Mouse (Mus musculus): ENCODE data around the gene Mroh3.
A peak's percentile ranks its signal among the peaks of the same experiment; 100 is the strongest.

The Mroh3 gene

DNA sequence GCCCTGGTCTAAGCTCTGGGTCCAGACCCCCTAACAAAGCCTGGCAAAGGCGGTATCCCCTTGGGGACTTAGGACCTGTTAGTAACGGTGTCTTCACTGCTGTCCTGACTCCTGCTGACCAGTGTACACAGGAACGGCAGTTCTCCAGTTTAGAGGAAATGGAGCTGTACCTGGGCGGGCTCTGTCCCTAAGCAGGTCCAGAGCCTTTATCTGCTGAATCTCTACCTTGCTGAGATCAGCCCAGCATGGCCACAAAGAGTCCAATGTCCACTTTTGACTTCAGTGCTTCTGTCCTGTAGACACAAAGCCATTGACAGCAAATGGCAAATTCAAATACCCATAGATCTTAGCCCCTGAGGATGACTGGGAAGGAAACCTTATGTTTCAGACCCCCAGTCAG, 55.7 kb downstream of the Mroh3 start:
- no peak for DNase-seq (ENCODE audit: low read depth, low spot score)

DNA sequence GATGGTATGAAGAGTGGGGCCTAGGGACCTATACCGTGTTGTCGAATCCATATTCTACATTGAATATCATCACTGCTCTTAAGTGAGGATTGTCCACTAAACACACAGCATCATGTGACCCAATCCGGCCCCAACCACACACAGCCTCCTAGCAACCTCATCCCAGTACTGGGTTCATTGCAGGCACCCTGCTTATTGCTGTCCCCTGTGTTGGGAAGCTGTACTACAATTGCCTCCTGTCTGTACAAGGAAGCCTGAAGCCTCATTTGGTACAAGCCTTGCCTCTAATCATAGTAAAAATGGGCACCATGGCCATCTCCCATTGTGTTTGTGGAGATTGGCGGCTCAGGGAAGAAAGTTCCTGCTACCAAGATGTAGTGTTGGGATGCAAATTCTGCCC, 56.3 kb downstream of the Mroh3 start:
- DNase-seq (ENCODE audit: low read depth, low spot score): no peak

DNA sequence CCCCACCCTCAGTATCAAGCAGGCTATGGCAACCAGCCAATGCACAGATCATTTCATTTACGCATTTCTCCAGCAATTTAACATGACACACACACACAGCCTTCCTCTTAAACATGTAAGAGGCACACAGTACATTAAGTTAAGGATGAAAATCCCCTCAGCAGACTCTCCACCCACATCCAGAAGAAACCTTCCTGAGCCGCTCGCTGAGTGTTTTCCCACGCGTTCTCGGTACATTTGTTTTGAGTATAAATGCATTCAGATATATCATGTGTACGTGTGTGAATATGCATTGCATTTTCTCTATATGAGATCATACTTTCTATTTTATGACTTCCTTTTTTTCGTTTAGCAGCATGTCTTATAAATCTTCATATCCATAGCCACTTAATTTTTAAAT, 61.3 kb downstream of the Mroh3 start:
- DNase-seq (ENCODE audit: low read depth, low spot score): no peak

DNA sequence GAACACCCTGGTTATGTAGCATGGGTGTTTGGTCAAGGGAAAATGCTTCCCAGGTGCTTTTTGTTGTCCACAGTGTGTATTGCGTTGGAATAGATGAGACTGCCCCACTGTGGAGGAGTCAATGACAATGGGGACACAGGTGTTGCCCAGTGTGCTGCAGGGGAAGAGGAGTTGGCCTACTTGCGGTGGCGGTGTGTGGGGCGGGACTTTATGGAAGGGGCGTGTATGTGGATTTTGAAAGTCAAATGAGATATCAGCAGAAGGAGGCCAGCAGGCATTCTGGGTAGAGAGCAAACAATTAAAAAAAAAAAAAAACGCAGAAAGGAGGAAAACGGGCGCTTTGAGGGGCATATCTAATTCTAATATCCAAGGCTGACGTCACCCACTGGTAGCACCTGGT, 62.9 kb downstream of the Mroh3 start:
- no peak for DNase-seq (ENCODE audit: low read depth, low spot score)

DNA sequence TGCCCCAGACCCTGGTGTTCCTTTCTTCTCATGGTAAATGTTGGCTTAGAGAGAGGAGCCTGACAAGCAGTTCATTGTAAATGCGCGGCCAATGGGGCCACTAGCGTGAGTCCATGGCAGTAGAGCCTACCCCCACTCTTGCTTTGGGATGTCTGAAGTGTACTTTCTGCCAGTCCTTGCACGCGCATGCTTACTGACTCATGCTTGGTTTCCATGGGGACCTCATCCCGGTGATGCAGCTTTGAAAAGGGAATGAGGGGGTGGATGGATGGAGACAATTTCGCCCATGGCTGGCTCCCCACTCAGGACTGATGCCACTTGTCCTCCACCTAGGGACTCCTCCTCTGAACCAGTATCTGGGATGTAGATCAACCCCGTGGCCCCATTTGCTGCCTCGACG, 69.1 kb downstream of the Mroh3 start:
- DNase-seq (ENCODE audit: low read depth, low spot score): no peak

DNA sequence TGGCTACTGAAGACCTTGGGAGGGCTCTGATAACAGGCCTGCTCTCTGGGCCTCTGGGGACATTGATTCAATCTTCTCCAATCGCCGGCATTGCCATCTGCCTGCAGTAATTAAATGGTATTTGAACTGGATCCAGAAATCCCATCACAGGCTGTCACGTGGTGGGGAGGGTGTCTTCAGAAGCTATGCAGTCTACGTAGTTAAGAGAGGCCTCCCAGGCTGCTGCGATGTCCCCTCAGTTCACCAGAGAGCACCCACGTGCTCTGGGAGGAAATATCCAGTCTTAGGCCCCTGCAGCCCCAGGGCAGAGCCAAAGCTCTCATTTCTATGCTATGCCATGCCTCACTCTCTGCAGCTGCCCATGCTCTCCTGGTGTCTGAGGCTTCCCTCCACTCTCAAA, 70.3 kb downstream of the Mroh3 start:
- DNase-seq (ENCODE audit: low read depth, low spot score): no peak

DNA sequence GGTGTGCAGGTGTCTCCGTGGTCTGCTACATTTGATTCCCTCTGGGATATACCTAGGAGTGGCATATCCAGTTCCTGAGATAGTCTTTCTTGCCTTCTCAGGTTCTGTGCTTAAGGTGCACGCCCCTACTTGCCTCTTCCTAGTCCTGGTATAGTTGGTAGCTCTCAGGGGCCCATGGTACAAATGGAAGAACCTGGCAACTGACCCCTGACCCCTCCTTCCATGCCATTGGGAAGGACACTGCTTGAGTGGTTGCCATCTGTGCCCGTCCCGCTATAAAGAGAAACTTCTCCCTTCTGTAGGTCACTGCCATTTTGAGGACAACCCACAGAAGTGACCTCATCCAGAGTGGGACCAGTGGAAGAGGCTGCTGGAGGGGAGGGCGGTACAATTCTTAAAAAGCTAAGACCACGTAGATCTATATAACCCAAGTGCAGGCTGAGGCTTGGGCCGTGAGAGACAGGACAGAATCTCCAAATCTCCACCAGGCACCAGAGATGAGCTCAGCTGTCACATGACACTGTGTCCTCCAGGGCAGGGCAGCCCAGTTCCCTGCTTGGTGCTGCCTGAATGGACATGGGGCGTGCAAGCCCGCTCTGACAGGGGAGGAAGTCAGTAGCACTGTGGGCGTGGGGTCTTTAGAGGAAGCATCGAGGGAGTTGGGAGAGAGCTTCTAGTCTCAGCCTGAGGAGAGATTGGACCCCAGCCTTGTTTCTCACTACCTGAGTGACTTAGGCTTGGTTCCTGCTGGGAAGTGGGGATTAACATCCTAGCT, 71.3 kb downstream of the Mroh3 start:
- DNase-seq (ENCODE audit: low read depth, low spot score): peak; percentile 22

DNA sequence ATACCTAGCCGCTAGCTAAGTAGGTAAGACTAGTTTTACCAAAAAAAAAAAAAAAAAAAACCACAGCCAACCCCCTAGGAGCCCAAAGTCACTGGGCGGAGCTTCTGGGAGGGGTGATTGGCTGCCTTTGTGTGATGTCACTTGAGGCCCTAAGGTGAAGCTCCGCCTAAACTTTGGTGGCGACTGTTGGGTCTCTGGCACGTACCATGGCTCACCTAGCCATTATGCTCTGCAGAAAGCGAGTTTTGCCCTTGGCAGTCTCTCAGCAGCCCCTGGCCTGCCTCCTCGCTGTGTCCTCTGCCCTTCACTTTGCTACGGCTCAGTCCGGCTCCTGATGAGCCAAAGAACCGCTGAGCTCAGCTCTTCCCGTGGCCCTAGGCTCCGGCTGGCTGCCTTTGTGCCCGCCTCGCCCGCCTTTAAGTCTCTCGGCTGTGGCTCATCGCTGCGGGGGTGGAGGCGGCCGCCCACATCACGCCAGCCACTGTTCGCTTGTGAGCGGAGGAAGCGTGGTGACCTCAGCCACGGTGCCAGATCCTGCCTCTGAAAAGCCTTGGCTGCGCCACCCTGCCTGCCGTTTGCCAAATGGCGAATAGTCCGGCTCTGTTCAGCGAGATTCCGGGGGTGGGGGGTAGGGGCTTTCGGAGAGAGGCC, 72.5 kb downstream of the Mroh3 start:
- peak; percentile 94 for DNase-seq (ENCODE audit: low read depth, low spot score)

DNA sequence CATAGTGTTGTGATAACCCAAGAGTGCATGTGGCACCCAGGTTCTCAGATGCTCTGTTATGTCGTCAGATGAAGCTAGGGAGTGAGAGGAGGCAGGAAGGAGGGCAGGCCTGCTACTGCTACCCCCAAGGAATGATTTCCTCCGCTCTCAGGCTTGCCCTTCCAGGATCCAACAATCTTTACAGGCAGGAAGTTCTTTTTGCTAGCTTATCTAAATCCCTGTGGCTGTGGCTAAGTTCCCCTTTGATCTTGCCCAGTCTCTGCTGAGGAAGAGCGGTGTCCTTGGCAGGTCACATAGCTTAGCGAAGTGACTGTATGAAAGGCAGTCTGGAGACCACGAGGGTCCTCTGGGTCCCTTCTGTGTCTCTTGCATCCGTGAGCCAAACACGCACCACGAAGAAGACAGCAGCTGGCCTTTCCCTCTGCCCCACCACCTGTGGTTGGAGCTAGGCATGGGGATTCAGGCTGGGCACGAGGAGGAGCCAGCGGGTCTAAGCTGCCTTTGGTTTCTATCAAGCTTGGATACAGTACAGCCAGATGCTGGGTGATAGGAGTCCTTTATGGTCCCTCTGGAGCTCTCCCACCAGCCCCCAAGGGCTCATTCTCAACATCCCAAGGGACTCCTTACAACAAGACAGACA, 74.3 kb downstream of the Mroh3 start:
- peak; percentile 48 for DNase-seq (ENCODE audit: low read depth, low spot score)

DNA sequence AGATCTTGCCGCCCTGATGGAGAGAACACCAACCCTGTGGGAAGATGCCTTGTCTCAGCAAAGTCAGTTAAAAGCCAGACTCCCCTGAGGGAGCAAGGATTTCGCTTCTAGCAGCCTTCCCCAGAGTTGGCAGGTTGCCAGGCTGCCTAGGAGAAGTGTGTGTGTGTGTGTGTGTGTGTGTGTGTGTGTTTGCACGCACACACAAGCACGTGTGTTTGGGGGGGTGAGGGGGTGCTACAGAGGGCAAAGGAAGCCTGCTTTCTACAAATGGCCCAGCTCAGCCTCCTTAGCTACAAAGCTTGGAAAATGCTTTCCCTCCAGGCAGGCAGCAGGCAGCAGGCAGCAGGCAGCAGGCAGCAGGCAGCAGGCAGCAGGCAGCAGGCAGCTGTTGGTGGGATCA, 75.1 kb downstream of the Mroh3 start:
- DNase-seq (ENCODE audit: low read depth, low spot score): peak; percentile 76

DNA sequence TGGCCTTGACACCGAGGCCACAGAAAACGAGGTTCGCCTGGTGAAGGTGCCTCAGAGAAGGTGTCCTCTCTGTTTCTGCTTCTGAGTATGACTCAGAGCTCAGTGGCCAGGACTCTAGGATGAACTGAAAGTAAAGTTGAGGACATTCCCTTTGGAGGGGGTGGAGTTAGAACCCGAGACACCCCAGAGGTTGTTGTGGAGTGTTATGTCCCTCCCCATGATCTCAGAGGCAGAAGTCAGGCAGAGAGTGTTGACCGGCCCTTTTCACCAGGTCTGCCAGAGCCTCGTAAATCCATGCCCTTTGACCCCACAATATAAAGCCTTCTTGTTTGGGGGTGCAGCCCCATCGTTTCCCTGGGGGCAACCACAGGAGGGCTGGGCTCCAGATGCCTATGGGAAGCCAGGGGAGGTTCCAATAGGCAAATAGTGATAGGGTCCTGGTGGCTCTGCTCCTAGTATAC, 75.5 kb downstream of the Mroh3 start:
- peak; percentile 42 for DNase-seq (ENCODE audit: low read depth, low spot score)

DNA sequence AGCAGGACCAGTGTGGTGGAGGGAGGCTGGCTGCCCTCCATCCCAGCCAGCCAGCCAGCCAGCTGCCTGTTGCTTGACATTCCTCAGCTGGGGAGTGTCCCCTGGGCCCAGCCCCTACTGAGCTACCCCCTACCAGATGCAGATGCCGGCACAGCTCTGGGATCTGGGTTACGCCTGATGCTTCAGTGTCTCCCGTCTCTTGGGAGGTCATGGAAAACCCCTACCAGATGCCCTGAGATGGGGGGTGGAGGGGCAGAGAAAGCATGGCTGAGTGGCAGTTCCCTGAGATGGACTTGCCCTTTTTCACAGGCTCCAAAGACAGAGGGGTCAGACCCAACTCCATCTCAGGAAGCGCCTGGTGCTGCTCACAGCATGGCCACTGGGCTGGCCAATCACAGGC, 76.1 kb downstream of the Mroh3 start:
- DNase-seq (ENCODE audit: low read depth, low spot score): peak; percentile 28

DNA sequence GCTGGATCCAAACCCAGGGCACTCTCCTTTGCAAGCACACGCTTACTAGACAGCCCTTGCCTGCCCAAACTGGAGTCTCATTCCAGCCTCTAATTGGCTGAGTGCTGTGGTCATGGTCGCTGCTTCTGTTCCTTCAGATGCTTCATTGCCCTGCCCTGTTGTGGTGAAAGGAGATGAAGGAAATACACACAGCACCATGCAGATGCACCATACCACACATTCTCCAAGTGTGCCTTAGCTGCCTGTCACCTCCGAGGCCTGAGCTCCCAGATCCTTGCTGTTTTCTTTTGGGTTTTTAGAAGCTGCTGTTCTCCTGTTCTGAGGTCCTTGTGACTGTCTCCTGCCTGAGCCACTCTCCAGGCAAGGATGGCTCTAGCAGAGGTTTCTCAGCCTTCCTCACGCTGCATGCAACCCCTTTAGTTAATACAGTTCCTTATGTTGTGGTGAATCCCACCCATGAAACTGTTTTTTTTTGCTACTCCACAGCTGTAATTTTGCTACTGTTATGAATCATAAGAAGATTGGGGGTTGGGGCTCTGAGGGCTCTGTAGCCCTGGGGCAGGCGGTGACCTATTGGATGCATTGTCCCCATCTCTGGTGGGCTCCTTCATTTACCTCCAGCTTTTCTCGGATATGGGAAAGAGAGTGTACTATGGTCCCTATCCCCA, 76.7 kb downstream of the Mroh3 start:
- DNase-seq (ENCODE audit: low read depth, low spot score): peak; percentile 48

DNA sequence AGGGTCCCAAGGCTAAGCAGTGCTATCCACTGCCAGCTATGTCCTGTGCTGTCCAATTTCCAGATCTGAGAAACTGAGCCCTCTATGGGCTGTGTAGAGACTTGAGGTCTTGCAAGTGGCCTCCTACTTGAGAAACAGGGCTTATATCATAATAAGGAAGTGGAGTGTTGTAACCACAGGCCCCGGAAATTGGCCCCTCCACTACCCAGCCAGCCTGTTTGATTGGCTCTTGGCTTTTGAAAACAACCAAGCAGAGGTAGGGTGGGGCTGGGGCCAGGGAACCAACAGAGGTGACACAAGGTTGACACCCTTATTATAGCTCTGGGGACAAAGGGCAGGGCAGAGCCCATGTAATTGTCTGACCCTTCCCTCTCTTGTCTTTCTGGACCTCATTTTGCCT, 77.6 kb downstream of the Mroh3 start:
- DNase-seq (ENCODE audit: low read depth, low spot score): peak; percentile 89

DNA sequence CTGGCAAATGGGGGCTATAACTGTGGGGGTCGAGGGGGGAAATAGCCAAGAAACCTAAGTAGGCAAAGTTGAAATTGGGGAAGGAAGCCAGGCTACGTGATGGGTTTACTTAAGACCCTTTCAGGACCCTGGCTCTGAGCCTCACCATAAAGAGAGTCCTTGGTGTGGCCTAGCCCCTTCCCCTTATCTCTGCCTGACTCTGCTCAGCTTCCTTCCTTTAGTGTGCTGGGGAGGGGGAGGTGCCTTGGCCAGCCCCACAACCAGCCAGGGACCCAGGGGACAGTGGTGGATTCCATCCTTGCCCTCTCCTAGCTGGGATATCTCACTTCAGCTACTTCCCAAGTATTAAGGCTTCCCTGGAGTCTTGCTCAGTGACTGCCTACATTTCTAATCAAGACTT, 78.1 kb downstream of the Mroh3 start:
- DNase-seq (ENCODE audit: low read depth, low spot score): no peak

DNA sequence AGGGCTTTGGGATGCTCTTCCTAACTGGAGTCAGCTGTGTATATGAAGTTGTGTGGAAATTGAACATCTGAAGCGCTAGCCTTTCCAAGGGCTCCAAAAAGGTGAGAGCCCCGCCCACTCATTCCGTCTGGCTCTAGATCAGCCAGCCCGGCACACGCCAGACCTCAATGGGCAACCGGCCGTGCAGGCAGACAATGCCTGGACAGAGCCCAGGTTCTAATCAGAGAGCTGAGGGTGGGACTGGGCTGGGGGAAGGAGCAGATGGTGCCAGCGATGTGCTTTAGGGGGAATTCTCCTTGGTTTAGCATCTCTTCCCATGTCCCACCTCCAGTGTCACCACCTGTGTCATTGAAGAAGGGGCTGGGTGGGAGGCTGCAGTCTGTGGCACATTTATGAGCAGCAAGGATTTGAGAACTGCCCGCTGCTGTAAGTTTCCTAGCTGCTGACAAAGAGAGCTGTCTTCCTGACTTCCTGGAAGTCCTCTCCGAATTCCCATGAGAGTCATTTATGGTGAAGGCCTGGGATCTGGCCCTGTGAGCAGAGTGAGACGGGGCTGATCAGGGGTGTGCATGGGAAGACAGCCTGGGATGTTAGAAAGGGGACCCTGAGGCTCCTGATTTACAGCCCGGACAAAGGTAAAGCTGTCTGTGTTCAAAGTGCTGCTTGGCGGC, 78.9 kb downstream of the Mroh3 start:
- peak; percentile 28 for DNase-seq (ENCODE audit: low read depth, low spot score)

DNA sequence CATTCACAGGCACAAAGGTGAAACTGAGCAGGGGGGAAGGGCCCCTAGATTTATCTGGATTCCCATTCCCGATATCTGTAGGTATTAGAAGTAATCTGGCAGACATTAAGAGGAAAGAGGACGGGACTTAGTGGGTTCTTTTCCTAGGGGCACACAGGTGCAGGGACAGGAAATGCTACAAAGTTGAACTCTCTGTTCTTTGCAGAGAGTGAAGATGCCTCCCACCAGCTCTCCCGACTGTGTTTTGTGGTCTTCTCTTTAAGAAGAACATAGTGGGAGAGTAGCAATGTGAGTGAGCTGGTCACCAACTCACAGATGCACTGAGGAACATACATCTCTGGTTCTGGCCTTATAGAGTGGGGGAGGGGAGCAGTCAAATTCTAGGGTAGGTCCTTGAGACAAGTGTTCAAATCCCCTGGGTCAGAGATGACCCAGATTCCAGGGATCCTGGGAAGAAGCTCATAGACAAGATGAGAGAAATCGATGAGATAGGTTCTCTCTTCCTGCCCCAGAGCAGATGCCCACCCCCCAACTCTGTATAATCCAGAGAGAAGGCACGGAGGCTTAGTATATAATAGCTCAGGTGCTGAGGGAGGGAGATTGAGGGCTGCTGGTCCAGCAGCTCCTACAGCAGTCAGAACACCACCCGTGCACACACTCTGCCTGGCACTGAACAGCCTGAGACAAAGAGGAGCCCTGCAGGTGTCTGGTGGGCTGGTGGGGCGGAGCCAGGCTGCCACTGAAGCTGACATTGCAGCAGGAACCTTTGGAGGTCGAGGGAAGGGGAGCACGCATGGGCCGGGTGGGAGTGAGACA, 80.0 kb downstream of the Mroh3 start:
- DNase-seq (ENCODE audit: low read depth, low spot score): peak; percentile 40

Data from CD4-positive, CD25-positive, alpha-beta regulatory T cell, adult 2 months (primary cell).